Mouse (Mus musculus): ENCODE measurements at regions not wholly inside any gene's neighbourhood (a gene's known extent, or its start where the extent isn't known, plus 50 kb on each side); places are given as distances from the start of the nearest gene placed in this dataset.
A peak's percentile ranks its signal among the peaks of the same experiment; 100 is the strongest.
"Not testable (repeated sequence)": the region's sequence is repeated elsewhere in the genome, so short reads cannot be mapped to it uniquely, and the experiment has no call there.

DNA sequence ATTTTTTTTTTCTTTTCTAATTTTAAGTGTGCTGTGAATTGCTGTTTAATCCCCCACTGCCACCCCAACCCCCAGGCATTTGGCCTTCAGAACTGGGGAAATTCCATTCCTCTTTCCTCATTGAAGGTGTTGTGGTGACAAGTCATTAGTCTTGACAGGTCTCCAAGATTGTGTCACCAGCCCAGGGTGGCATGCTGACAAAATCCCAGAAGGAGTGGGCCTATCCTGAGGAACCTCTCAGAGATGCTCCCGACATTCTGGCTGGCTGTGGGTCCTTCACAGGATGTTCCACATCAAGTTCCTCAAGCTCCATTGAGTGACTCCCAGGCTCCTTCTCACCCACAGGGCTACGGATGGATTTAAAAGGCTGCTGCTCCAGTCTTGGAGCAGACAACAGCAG is 91.7 kb downstream of the Btg1 start:
- H3K36me3 ChIP-seq: no peaks in the 10 kb centered on the region
- no peak overlapping the region for H3K4me3 ChIP-seq (replicated peaks)
- 86% methylated on average over 2 of the region's 2 CpGs for WGBS
- no peak overlapping the region for H3K9ac ChIP-seq
- ATAC-seq (ENCODE audit: insufficient number of reproducible peaks, low FRiP score, low TSS enrichment, low read depth): no peak
- no peaks in the 10 kb centered on the region for H3K9me3 ChIP-seq (replicated peaks)
- no peaks in the 10 kb centered on the region for H3K4me1 ChIP-seq
- no peak overlapping the region for H3K27ac ChIP-seq (replicated peaks)
- no peaks in the 10 kb centered on the region for H3K27me3 ChIP-seq
- H3K4me2 ChIP-seq (replicated peaks): no peak overlapping the region

DNA sequence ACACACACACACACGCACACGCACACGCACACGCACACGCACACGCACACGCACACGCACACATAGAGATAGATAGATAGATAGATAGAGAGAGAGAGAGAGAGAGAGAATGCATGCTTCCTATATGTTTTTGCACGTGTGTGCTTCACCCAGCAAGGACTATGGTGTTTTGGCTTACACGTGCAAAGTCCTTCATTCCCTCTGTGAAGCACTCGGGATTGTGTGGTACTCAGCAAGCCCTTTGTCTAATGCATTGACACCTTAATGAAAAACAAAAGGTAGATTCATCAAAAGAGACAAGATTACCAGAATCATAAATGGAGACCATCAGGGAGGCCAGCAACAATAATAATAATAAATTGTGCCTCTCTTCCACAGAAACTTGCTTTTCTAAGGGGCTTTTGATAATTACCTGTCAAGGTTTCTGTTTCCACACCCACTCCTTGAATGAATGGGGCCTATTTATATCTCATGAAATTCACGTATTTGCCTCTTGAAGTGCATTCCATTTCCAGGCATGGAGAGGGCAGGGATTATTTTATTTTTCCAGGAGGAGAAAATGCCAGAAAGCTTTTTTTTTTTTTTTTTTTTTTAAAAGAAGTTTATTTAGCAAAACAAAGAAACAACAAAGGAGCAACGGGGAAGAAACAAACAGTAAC is 93.0 kb downstream of the Btg1 start:
- Histone ChIP-seq H3K9me3 (replicated peaks) (no peaks in the 10 kb centered on the region), H3K9ac (no peak overlapping the region), H3K4me1 (no peaks in the 10 kb centered on the region), H3K4me2 (replicated peaks) (no peak overlapping the region), H3K27ac (replicated peaks) (no peak overlapping the region), H3K36me3 (no peaks in the 10 kb centered on the region), H3K4me3 (replicated peaks) (no peak overlapping the region), H3K27me3 (no peaks in the 10 kb centered on the region)
- ATAC-seq (ENCODE audit: insufficient number of reproducible peaks, low FRiP score, low TSS enrichment, low read depth): no peak
- 77% methylated on average over 13 of the region's 13 CpGs for WGBS

DNA sequence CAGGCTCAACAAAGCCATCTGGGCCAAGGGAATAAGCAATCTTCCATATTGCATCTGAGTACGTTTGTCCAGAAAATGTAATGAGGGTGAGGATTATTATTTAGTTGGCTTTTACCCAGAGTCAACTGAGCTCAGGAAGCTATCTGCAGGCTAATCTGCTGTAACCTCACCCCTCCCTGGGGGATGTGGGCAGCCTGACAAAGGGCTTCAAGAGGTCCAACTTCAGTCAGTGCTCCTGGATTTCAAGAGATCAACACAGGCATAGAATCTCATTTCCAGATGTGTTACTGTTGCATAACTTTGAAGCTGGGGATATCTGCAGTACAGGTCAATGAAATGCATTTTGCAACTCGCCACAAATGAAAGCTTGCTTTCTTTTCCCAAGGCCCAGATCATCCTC is 95.2 kb downstream of the Btg1 start:
- Histone ChIP-seq H3K4me3 (replicated peaks) (no peak overlapping the region), H3K36me3 (no peaks in the 10 kb centered on the region), H3K27me3 (no peaks in the 10 kb centered on the region; the same call in 1 of the 2 replicates), H3K9ac (no peak overlapping the region), H3K4me1 (no peaks in the 10 kb centered on the region), H3K9me3 (replicated peaks) (no peaks in the 10 kb centered on the region), H3K4me2 (replicated peaks) (no peak overlapping the region), H3K27ac (replicated peaks) (no peak overlapping the region)
- WGBS: 38% methylated on average over 2 of the region's 2 CpGs
- no peak for ATAC-seq (ENCODE audit: insufficient number of reproducible peaks, low FRiP score, low TSS enrichment, low read depth)

DNA sequence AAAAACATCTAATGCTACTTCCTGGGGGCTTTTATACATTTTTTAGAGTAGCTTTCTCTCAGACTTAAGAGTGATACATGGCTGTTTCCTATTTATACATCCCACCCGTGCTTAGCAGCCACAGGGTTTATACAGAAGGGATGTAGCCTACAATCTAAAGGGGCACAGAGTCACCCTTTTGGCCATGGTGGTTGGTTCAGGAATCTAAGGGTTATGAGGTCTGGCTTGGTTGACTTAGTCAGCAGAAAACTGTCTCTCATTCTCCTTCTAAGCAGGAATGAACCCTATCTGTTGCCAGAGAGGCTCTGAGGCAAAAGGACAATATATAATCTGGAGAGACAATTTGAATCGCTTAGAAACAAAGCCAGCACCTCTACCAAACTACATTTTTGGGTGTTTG is 97.9 kb downstream of the Btg1 start:
- Histone ChIP-seq H3K4me2 (replicated peaks) (no peak overlapping the region), H3K27me3 (no peaks in the 10 kb centered on the region; the same call in 1 of the 2 replicates), H3K4me3 (replicated peaks) (no peak overlapping the region), H3K36me3 (no peaks in the 10 kb centered on the region), H3K9me3 (replicated peaks) (no peaks in the 10 kb centered on the region), H3K4me1 (no peaks in the 10 kb centered on the region), H3K9ac (no peak overlapping the region), H3K27ac (replicated peaks) (no peak overlapping the region)
- WGBS: 70% methylated on average over 2 of the region's 2 CpGs
- no peak for ATAC-seq (ENCODE audit: insufficient number of reproducible peaks, low FRiP score, low TSS enrichment, low read depth)

DNA sequence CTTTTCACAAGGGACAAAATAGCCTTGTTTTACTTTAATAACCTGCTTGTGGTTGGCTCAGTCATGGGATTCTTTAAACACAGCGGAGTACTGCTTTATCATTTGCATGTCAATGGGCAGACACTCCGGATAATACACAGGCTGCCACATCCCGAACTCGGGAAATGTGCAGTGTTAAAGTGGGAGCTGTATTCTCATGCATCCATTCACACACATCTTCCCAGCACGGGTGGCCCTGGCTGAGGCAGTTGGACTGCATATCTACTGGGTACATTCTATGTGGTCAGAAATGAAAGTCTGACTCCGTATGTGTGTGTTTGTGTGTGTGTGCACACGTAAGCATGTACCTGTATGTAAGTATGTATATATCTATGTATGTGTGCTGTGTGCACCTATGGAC is 100.5 kb downstream of the Btg1 start:
- no peaks in the 10 kb centered on the region; the same call in 1 of the 2 replicates for H3K27me3 ChIP-seq
- no peak for ATAC-seq (ENCODE audit: insufficient number of reproducible peaks, low FRiP score, low TSS enrichment, low read depth)
- H3K27ac ChIP-seq (replicated peaks): no peak overlapping the region
- H3K4me3 ChIP-seq (replicated peaks): no peak overlapping the region
- no peaks in the 10 kb centered on the region for H3K36me3 ChIP-seq
- H3K4me1 ChIP-seq: peaks cover 20% of the 10 kb centered on the region
- no peaks in the 10 kb centered on the region for H3K9me3 ChIP-seq (replicated peaks)
- no peak overlapping the region for H3K9ac ChIP-seq
- 83% methylated on average over 7 of the region's 7 CpGs for WGBS
- H3K4me2 ChIP-seq (replicated peaks): no peak overlapping the region

DNA sequence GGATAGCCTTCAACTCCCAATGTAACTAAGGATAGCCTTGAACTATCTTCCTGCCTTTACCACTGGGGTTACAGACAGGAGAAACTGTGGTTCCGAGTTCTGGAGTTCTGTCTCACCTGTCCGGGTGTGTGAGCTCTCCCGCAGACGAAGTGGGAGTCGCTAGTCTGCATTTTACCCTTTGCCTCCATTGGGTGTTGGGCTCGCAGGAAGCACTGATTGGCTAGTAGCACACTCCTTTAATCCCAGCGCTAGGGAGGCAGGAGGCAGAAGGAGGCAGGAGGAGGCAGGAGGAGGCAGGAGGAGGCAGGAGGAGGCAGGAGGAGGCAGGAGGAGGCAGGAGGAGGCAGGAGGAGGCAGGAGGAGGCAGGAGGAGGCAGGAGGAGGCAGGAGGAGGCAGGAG is 101.9 kb downstream of the Btg1 start:
- not testable (repeated sequence) for H3K27me3 ChIP-seq; H3K27ac ChIP-seq (replicated peaks); H3K4me3 ChIP-seq (replicated peaks); ATAC-seq (ENCODE audit: insufficient number of reproducible peaks, low FRiP score, low TSS enrichment, low read depth); H3K9ac ChIP-seq; H3K9me3 ChIP-seq (replicated peaks); H3K36me3 ChIP-seq; H3K4me2 ChIP-seq (replicated peaks)
- H3K4me1 ChIP-seq: peaks cover 28% of the 10 kb centered on the region
- WGBS: 92% methylated on average over 7 of the region's 7 CpGs

DNA sequence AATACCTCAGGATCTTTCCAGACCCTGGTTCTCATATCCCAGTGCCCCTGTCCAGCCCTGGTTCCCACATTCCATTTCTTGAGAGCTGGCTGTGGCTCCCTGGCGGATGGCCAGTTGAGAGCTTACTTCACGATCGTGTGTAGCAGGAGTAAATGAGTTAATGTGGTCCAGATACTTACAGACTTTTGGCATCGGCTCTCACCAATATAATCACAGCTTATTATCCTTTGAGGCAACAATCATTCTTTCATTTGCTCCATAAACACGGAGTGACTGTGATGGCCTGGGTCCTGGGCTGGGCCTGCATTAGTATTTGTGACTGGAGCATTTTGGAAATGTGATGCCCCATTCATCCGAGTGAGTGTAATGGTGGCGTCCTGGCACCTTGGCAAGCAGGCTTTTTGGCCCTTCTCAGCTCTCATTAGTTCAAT is 103.5 kb downstream of the Btg1 start:
- H3K4me2 ChIP-seq (replicated peaks): no peak overlapping the region
- no peak for ATAC-seq (ENCODE audit: insufficient number of reproducible peaks, low FRiP score, low TSS enrichment, low read depth)
- H3K27me3 ChIP-seq: no peaks in the 10 kb centered on the region; the same call in 1 of the 2 replicates
- H3K4me1 ChIP-seq: peaks cover 39% of the 10 kb centered on the region
- 0 out of 2 replicates have a peak overlapping the region, but pooled peaks have one; percentile 22 for H3K27ac ChIP-seq (replicated peaks)
- no peak overlapping the region for H3K9ac ChIP-seq
- H3K36me3 ChIP-seq: no peaks in the 10 kb centered on the region
- no peaks in the 10 kb centered on the region for H3K9me3 ChIP-seq (replicated peaks)
- WGBS: 38% methylated on average over 7 of the region's 7 CpGs
- H3K4me3 ChIP-seq (replicated peaks): no peak overlapping the region

DNA sequence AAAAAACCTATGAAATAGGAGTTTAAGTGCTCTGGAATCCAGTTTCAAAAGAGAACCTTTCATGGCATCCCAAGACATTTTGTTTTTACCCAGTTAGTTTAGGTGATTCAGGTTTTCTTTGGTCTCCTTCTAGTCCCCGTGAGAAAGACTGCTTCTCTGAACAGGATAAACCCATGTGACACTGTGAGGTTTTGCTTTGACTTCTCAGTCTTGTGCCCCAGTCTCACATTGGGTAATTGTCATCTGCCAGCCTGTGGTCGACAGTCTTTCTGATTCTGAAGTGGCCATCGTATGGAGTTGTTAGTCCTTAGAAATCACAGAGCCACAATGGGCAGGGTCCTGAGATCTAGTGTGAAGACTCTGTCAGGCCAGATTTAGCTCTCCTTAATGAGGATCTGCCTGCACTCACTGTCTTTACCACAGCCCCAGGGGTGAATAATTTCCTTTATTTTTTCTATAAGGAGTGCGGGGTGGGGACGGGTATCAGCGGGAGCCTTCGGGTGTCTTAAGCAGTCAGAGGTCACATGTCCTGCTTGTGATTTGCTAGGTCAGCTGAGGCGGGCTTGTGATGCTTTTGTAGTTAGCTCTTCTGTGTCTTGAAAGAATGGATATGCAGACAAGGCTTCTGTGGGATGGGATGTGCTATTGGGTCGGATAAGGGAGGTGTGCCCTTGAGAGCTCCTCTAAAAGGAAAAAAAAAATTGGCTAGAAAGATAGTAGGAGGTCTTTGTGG is 104.3 kb downstream of the Btg1 start:
- 43% methylated on average over 9 of the region's 9 CpGs for WGBS
- H3K27me3 ChIP-seq: no peaks in the 10 kb centered on the region; the same call in 1 of the 2 replicates
- H3K4me2 ChIP-seq (replicated peaks): no peak overlapping the region
- no peaks in the 10 kb centered on the region for H3K36me3 ChIP-seq
- no peaks in the 10 kb centered on the region for H3K9me3 ChIP-seq (replicated peaks)
- no peak for ATAC-seq (ENCODE audit: insufficient number of reproducible peaks, low FRiP score, low TSS enrichment, low read depth)
- peaks cover 39% of the 10 kb centered on the region for H3K4me1 ChIP-seq
- no peak overlapping the region for H3K27ac ChIP-seq (replicated peaks)
- H3K4me3 ChIP-seq (replicated peaks): no peak overlapping the region
- no peak overlapping the region for H3K9ac ChIP-seq

DNA sequence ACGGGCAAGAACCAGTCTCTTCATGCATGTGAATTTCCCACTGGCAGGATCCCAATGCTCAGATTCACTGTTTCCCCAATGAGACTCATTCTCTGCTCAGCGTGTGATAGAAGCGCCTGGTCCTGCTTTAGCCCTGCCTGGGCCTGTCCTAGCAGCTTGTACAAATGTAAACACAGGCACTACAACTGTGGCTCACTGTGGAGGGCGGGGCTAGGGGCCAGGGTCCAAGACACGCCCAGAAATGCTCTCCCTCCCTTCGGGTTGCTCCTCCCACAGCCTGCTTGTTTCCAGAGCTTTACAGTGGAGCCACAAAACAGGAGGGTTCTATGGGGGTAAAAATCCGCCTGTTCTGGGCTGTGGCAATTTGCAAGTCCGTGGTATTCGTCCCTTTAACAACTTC is 105.7 kb downstream of the Btg1 start:
- no peak overlapping the region for H3K4me2 ChIP-seq (replicated peaks)
- H3K4me3 ChIP-seq (replicated peaks): no peak overlapping the region
- H3K27ac ChIP-seq (replicated peaks): peak overlapping the region; percentile 68
- H3K9ac ChIP-seq: no peak overlapping the region
- H3K9me3 ChIP-seq (replicated peaks): no peaks in the 10 kb centered on the region
- peak; percentile 93 for ATAC-seq (ENCODE audit: insufficient number of reproducible peaks, low FRiP score, low TSS enrichment, low read depth)
- H3K4me1 ChIP-seq: peaks cover 39% of the 10 kb centered on the region
- H3K27me3 ChIP-seq: no peaks in the 10 kb centered on the region
- H3K36me3 ChIP-seq: no peaks in the 10 kb centered on the region
- WGBS: 14% methylated on average over 9 of the region's 9 CpGs

DNA sequence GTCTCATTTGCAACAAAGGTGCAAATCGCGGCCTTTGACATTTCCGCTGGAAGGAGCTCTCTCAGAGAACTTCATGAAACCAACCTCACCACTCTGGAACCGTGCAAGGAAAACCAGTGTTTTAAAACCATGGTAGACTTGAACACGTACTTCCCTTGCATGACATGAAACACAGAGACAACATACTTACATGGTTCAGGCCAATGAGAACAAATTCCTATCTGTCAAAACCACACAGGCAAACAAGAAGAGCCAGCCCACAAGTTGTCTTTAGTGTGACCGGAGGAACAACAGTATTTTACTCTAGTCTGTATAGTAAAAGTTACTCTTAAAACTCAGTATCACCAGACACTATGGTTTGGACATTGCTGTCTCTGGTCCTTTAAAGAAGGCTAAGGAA is 106.3 kb downstream of the Btg1 start:
- Histone ChIP-seq H3K4me1 (peaks cover 39% of the 10 kb centered on the region), H3K36me3 (no peaks in the 10 kb centered on the region), H3K9me3 (replicated peaks) (no peaks in the 10 kb centered on the region), H3K4me3 (replicated peaks) (no peak overlapping the region), H3K4me2 (replicated peaks) (no peak overlapping the region), H3K27ac (replicated peaks) (peak overlapping the region; percentile 68; the same call in 1 of the 2 replicates), H3K27me3 (no peaks in the 10 kb centered on the region), H3K9ac (no peak overlapping the region)
- WGBS: 92% methylated on average over 6 of the region's 6 CpGs
- ATAC-seq (ENCODE audit: insufficient number of reproducible peaks, low FRiP score, low TSS enrichment, low read depth): no peak

DNA sequence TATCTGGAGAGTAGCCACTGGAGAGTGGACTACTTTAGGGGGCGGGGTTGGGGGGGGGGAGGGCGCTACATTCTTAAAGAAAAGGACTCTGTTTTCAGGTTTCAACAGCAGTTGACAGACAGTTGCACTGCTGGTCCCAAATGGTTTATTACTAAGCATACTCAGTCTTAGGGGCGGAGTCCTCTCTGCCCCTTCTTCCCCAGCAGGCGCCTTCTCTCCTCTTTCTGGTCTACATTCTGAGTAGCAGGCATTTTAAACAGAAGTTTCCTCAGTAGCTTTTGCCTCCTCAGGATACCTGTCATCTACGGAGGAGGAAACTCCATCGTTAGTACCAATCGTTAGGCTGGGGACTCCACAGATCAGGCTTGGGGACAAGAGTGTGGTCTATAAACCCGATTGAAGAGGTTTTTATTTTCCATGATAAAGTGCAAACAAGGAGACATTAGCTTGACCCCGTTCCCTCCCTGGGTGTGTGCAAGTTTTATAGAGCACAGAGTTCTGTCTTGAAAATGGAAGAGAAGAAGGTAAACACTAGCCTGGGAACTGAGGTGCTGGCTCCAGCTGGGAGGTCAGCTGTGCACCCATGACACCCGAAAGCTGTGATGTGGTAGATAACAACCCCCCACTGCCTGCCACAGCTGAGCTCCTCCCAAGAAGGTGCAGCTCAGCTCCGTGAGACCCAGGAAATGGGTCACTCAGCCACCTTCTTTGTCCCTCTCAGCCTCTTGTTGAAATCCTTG is 107.8 kb downstream of the Btg1 start:
- no peak overlapping the region for H3K27ac ChIP-seq (replicated peaks)
- peaks cover 39% of the 10 kb centered on the region for H3K4me1 ChIP-seq
- no peak overlapping the region for H3K9ac ChIP-seq
- H3K36me3 ChIP-seq: no peaks in the 10 kb centered on the region
- no peaks in the 10 kb centered on the region for H3K27me3 ChIP-seq
- no peaks in the 10 kb centered on the region for H3K9me3 ChIP-seq (replicated peaks)
- H3K4me2 ChIP-seq (replicated peaks): no peak overlapping the region
- H3K4me3 ChIP-seq (replicated peaks): no peak overlapping the region
- ATAC-seq (ENCODE audit: insufficient number of reproducible peaks, low FRiP score, low TSS enrichment, low read depth): no peak
- 62% methylated on average over 11 of the region's 11 CpGs for WGBS

All from embryonic facial prominence, embryonic 15.5 days (tissue).